Mouse (Mus musculus) frontal cortex, adult (tissue): ENCODE data around the gene Csdc2.

Experiments
- ATAC-seq: cut with Nextera tagmentation; 2 replicates; pipeline ENCODE4 v1.9.2; 2017; ENCODE audit warnings: mild to moderate bottlenecking, moderate library complexity, mixed read lengths; ENCODE audit not compliant: low TSS enrichment

The Csdc2 gene

GRCm38 (mm10) chr15:81924933-81925332 lies 11.6 kb upstream of the Csdc2 start:
- no peak for ATAC-seq

- ATAC-seq = peak; percentile 88
Observed at GRCm38 (mm10) chr15:81925760-81926445, 10.7 kb upstream of the Csdc2 start, which contains the start of gene Polr3h. TSS of gene Polr3h (minus strand) at chr15:81926240.

- ATAC-seq = peak; percentile 10
Observed at GRCm38 (mm10) chr15:81926446-81926822, 10.1 kb upstream of the Csdc2 start.

DNA sequence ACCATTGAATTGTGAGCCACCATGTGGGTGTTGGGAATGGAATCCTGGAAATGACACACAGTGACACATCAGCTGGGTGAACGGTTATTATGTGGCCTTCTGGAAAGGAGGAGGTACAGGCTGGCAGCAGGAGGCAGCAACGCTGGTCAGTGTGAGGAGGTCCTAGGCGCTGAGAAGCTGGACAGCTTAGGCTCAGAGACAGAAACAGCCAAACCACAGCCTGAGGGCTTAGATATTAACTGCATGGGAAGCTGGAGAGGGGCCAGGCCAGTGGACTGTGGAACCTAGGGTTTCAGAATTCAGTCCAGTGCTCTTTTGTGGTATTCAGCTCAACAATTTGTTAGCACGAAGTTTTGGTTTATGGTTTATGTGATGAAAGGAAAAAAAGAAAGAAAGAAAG lies 8.8 kb upstream of the Csdc2 start:
- no peak for ATAC-seq

- ATAC-seq = no peak
Observed at GRCm38 (mm10) chr15:81928277-81928676, 8.3 kb upstream of the Csdc2 start.

DNA sequence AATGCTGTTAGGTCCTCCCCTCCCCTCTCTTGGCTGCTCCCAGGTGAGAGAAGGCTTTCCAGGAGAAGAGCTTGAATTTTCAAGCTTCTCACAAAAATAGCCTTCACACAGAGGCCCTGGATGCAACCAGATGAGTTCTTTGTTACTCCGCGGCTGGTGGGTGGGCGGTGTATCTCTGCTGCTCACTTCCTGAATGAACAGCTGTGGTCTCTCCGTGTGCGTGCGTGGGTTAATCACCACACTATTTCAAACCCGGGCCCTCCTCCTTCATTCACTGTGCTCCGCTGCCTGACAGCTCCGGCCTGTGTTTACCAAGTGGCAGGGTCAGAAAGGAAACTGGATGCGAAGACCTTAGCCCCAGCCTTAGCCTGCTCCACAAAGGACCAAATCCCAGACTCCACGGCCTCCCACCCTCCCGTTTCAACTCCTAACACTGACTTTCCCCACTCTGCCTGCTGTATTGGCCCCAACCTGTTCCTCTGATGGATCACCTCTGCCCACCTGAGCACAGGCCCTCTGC lies 3.5 kb upstream of the Csdc2 start:
- ATAC-seq = peak; percentile 32; the same call in 1 of the 2 replicates

DNA sequence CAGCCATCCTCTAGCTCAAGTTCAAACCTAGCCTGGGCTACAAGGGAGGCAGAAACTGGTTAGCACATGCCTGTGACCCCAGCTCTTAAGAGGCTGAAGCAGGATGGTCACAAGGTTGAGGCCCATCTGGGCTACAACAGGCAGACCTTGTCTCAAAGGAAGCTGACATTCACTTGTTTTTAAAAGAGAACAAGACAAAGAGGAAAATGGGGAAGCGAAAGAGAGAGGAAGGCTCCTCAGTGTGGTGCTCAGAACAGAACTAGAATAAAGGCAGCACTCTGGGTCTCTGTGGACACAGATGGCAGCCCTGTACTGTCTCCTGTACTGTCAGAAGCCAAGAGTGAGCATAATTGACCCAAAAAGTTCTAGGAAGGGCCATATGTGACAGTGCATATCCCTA lies 2.6 kb upstream of the Csdc2 start:
- no peak for ATAC-seq

GRCm38 (mm10) chr15:81935869-81936637 lies 506 bp upstream of the Csdc2 start:
- ATAC-seq = no peak

DNA sequence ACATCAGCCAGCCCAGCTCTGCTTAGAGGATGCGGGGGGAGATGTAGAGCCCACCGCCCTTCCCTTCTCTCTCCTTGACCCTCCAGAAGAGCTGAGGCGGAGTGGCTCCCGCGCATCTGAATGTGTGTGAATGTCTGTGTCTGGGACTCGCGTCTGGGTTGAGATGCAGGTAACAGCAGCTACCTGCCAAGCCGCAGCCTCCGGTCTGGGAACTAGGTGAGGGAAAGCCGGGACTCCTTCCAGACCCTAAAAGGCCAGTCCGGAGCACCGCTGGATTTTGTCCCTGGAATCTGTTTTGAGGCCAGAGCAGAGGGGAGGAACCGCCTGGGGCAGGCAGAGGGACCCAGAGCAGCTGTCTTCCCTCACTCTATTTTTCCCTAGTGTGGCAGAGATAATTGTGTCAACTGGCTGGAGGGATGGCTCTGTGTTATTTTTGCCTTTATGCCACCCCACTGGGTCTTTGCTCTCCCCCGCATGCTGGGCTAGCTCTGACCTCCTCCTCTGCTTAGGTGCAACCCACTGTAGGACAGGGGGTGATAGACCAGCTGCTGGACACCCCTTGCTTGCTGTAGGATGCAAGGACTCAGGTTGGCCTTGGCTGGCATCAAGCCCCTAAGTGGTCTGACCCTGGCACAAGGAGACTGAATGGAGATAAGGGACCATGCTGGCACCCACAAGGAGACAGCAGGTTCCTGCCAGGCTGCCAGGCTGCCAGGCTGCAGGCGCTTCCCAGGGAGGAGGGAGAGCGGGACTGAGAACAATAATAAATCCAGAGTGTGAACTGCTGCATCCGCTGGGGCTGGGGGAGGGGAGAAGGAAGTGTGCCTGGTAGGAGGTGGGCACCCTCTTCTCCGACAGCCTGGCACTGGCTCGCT lies 776 bp downstream of the Csdc2 start:
- ATAC-seq = peak; percentile 48

- ATAC-seq = peak; percentile 42; the same call in 1 of the 2 replicates
Observed at GRCm38 (mm10) chr15:81938246-81938645, 1.7 kb downstream of the Csdc2 start.

DNA sequence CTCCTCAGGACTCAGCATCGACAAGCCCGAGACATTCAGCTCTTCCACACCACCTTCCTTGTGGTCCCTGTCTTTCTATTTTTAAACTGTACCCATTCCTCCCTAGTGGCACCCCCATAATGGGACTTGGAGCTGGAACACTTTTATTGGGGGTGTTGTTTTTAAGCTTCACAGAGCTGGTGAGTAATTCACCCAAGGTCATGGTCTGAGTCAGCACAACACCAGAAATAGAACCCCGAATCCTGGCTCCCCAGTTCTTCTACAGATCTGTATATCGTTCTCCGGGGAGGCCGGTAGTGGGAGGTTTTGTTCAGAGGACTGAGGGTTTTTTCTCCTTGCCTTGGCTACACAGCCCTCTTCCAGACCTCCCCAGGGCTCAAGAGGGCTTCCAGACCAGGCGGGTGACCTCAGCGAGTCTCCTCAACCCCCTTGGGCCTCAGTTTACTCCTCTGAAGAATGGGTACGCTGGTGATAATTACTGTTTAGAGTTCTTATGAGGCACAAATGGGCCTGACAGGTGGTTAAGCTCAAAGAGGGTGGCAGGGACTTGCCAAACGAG lies 2.7 kb downstream of the Csdc2 start:
- ATAC-seq = no peak

GRCm38 (mm10) chr15:81939774-81940173 lies 3.2 kb downstream of the Csdc2 start:
- no peak for ATAC-seq

DNA sequence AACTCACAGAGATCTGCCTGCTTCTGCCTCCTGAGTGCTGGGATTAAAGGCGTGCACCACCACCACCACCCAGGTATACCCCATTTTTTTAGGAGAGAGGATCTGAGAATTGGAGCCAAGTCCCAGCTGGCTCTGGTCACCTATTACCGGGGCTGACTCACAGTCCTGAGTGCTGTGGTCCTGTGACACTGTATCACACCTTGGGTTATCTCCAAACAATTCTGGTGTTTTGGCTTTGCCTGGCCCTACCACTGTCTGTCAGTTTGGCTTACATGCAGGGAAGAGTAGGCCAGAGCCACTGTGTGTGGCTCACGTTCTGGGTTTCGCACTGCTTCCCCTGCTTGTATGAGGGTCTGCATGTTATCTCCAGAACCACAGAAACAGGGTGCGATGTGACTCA lies 3.7 kb downstream of the Csdc2 start:
- no peak for ATAC-seq

GRCm38 (mm10) chr15:81941010-81941409 lies 4.5 kb downstream of the Csdc2 start:
- ATAC-seq = no peak

DNA sequence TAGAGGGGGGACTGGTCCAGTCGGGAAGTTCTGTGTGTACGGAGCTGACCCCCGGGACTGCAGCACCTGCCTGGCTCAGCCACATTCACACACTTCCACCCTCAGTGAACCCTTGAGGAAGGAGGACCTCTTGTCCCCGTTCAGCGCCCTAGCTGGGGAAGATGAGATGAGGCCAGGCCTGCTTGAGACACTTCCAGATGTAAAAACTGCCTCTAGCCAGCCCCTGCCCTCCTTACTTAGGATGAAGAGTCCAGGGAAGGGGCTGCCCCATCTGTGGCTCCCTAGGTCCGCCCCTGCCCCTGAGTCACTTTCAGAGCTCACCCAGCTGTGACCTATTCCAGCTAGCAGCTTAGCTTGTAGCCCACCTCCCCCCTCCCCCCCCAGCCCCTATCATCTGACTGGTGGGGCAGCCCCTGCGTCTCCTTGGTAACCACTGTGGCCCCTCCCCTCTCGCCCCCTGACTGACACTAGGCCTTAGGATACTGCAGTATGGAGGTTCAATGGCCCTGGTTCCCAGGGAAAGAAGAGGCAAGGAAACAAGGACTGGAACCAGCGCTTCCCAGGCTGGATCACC lies 6.7 kb downstream of the Csdc2 start:
- ATAC-seq = no peak

- no peak for ATAC-seq
Observed at GRCm38 (mm10) chr15:81949076-81949475, 12.5 kb downstream of the Csdc2 start.

GRCm38 (mm10) chr15:81949476-81950131 lies 13.0 kb downstream of the Csdc2 start:
- ATAC-seq = no peak

GRCm38 (mm10) chr15:81950716-81951115 lies 14.2 kb downstream of the Csdc2 start:
- no peak for ATAC-seq

DNA sequence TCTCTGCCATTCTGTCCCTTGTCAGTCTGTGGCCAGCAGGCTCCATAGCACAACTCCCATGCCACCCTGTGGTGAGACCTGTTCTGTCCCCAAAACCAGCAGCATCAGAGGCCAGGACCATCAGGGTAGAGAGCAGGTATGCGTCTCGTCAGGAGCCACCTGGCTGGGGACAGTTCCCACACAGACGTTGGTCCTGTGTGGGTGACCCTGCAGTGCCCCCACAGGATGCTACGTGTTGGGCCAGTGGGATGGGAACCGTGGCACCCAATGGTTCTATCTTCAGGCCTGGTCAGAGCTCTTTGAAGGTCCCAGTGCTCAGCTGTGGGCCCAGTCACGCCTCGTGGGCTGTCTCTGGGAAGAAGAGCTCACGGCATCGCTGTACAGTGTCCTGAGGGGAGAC lies 14.6 kb downstream of the Csdc2 start:
- no peak for ATAC-seq

DNA sequence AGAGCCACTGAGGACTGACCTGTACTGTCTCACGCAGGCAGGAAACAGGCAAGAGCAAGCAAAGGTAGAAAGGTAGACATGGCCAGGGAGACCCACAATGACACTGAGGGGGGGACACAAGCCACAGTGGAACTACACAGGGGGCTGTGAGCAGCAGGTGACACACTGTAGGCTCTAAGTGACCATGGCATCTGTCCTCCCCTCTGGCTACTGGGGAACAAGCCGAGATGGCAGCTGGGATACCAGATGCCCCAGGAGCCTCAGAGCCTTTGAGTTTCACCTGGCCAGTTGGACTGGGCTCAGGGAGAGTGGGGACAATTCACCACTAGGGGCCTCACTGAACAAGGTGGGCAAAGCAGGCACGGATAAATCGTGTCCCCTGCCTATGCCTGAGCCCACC lies 15.8 kb downstream of the Csdc2 start:
- ATAC-seq = no peak

DNA sequence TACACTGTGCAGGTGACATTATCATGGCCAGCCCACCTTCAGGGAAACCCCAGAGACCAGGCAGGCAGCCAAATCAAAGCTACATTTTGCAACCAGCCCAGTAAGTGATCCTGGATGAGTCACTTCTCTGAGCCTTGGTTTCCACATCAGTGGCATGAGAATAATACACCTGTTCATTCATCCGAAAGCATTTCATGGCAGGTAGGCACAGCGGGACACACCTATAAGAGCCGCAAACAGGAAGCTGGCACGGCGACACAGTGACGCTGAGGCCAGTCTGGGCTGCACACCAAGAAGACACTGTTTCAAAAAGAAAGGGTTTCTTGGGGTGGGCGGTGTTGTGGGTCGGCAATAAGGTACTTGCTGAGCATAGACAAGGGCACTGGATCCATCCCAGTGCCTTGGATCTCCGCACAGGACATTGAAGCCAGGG lies 17.6 kb downstream of the Csdc2 start:
- ATAC-seq = no peak
